Mouse (Mus musculus): Measurements from ENCODE around the gene Dao.

DNA sequence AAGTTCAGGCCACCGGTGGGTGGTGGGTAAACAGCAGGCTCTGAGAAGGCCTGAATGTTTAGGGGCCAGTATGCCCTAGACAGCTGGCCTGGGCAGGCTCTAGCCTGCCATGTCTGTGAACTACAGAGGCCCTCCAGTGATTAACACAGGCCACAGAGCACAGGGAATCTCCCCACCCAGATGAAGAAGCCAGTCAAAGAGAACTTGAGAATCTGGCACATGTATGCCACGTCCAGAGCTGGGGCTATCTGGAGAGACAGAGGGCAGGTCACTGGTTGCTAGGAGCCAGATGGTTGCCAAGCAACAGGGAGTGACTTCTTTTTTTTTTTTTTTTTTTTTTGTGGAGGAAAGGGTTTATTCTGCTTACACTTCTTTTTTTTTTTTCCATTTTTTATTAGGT lies 68.8 kb downstream of the Dao start:
- no peak for TF ChIP-seq CTCF (conservative IDR thresholded peaks at IDR 0.05 in 1 of 2, IDR thresholded peaks at IDR 0.05 in 1 of 2; ENCODE audit: low read depth in 2 of 2, low read length in 2 of 2)
- TF ChIP-seq JUND (conservative IDR thresholded peaks at IDR 0.05; ENCODE audit: low read depth, low read length): no peak
- no peak for TF ChIP-seq ZKSCAN1 (IDR thresholded peaks at IDR 0.05; ENCODE audit: borderline replicate concordance, low read depth, low read length)
- TF ChIP-seq MXI1 (IDR thresholded peaks at IDR 0.05; ENCODE audit: low read depth, low read length): peak; percentile 97
- TF ChIP-seq POLR2A (IDR thresholded peaks at IDR 0.05; ENCODE audit: low read depth, low read length): no peak
- no peak for TF ChIP-seq USF1 (IDR thresholded peaks at IDR 0.05; ENCODE audit: low read depth, low read length)

All from CH12.LX (cell line).